Mouse (Mus musculus) embryonic facial prominence, embryonic 14.5 days (tissue): ENCODE results near the gene Flot1. TPM values are rescaled to one million over a fixed set of nuclear protein-coding genes. Genes with fewer than 3 reads are reported as not detected.

ENCODE experiments used
- ATAC-seq: fragments of 200-750 bp; cut with Nextera tagmentation; 2 replicates; pipeline ENCODE4 v1.8.0; 2017; ENCODE audit warnings: low read depth, moderate number of reproducible peaks, moderate TSS enrichment
- DNase-seq: peaks from one replicate; pipeline ENCODE4 v3.0.0-alpha.2; 2015; ENCODE audit warnings: low spot score
- H3K27ac ChIP-seq: fragments of 300-500 bp; sonication (generic); replicated peaks from 2 replicates; pipeline ENCODE4 v1.5.1; 2014; ENCODE audit warnings: low read depth, mild to moderate bottlenecking, low read length, moderate library complexity
- H3K27me3 ChIP-seq: fragments of 300-500 bp; sonication (generic); replicated peaks from 2 replicates; pipeline ENCODE4 v1.6.1; 2014; ENCODE audit warnings: low read length; ENCODE audit not compliant: control insufficient read depth, insufficient read depth
- H3K36me3 ChIP-seq: fragments of 300-500 bp; sonication (generic); 2 replicates; pipeline ENCODE4 v1.6.1; 2014; ENCODE audit warnings: low read length, mixed read lengths; ENCODE audit not compliant: control insufficient read depth, insufficient read depth
- H3K4me1 ChIP-seq: fragments of 300-500 bp; sonication (generic); 2 replicates; pipeline ENCODE4 v1.6.1; 2014; ENCODE audit warnings: antibody characterized with exemption, low read length; ENCODE audit not compliant: control insufficient read depth, insufficient read depth
- H3K4me2 ChIP-seq: fragments of 300-500 bp; sonication (generic); 2 replicates; pipeline ENCODE4 v1.6.1; 2014; ENCODE audit warnings: low read depth, mild to moderate bottlenecking, low read length, moderate library complexity, mixed read lengths
- H3K4me3 ChIP-seq: fragments of 300-500 bp; sonication (generic); 2 replicates; pipeline ENCODE4 v1.5.1; 2014; ENCODE audit warnings: low read depth, mild to moderate bottlenecking, low read length
- H3K9ac ChIP-seq: fragments of 300-500 bp; sonication (generic); 2 replicates; pipeline ENCODE4 v1.6.1; 2014; ENCODE audit warnings: low read depth, mild to moderate bottlenecking, low read length, moderate library complexity, mixed read lengths
- H3K9me3 ChIP-seq: fragments of 300-500 bp; sonication (generic); 2 replicates; pipeline ENCODE4 v1.6.1; 2016; ENCODE audit warnings: low read length; ENCODE audit not compliant: control insufficient read depth
- WGBS: fragments of 180-500 bp; shearing (Covaris S2); extraction: QIAGEN DNeasy Blood & Tissue Kit; methylation state at CpG from one replicate; pipeline ENCODE4 v1.1.7; 2014; 5-methylcytosine and 5-hydroxymethylcytosine counted together
- polyA plus RNA-seq: library from polyadenylated mRNA; unstranded; fragments of >200 nt; fragmentation: Nextera tagmentation; extraction: Ambion mirVana; gene quantifications from 2 replicates; pipeline ENCODE4 v1.2.1, GENCODE M21; 2014

Flot1 gene
- polyA plus RNA-seq, 1 experiment from 2014 or later = 49.0 TPM

DNA sequence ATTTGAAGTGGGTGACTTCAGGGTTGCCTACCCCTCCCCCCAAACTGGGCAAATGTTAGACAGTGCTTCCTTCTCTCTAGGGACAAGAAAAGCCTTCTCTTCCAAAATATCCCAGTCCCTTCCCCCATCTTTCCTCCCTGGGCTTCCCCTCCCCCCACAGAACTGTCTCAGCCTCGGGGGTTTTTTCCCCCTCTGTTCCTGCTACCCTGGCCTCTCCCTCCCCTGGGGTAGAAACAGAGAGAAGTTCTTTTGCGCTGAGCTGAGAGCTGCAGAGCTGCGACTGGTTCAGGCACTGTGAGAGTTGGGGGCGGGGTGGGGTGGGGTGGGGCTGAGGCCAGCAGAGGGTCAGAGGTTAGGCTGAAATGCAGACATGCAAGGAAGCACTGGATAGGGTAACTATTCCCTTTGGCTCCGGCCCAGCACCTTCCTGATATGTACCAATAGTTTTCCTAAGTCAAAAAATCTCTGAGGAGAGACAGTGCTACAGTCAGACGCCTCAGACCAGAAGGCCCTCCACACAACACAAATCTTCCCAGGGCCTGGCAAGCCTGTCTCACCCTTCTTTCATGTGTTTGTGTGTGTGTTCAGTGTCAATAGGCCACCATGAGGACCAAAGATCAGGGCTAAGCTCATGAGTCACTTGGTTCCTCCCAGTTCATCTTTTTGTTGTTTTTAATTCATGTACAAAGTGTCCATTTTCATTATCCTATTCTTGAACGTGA lies 46.5 kb downstream of the Flot1 start:
- Histone ChIP-seq H3K27me3 (no peaks in the 10 kb centered on the region), H3K36me3 (peaks cover 32% of the 10 kb centered on the region), H3K4me1 (peaks cover 37% of the 10 kb centered on the region), H3K9ac (peak overlapping the region; percentile 70), H3K27ac (peak overlapping the region; percentile 73), H3K4me3 (peak overlapping the region; percentile 57), H3K9me3 (peaks cover 6% of the 10 kb centered on the region; the same call in 1 of the 2 replicates), H3K4me2 (peak overlapping the region; percentile 96)
- ATAC-seq (no peak), DNase-seq (peak; percentile 63)
- WGBS = 0% methylated on average over 7 of the region's 7 CpGs

DNA sequence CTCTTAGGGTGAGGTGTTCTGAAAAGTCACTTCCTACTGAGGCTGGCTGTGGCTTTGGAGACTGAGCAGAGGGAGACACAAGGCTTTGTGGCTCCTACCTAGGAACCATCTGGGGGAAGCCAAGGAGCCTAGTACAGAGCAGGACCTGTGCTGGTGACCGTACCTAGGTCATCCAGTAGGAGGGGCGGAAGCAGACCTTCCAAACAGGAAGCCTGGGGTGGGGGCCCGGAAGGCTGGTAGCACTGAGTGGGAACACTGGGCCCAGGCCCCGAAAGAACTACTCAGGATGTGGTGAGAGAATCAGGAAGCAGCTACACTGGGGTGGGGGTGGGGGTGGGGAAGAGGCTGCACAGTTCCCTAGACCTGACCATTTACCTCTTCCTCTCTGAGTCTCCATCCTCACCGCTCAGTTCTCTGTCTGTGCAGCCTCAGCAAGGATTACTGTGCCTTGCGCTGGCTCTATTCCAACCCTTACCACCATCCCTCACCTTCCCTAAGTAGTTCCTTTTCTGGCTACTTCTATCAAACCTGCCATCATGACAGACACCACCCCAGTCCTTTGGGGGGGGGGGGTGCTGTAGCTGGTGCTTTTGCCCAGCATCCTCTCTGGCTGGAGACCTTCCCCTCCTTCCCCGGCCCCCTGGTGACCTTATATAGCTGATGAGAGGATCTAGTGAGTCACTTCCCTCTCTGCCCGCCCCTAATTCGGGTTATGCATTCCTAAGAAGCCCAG lies 47.3 kb downstream of the Flot1 start:
- Histone ChIP-seq H3K4me1 (peaks cover 30% of the 10 kb centered on the region), H3K36me3 (peaks cover 40% of the 10 kb centered on the region), H3K4me2 (peak overlapping the region; percentile 96), H3K9me3 (peaks cover 6% of the 10 kb centered on the region; the same call in 1 of the 2 replicates), H3K4me3 (peak overlapping the region; percentile 57), H3K27me3 (no peaks in the 10 kb centered on the region), H3K27ac (peak overlapping the region; percentile 73), H3K9ac (peak overlapping the region; percentile 70)
- ATAC-seq = no peak
- DNase-seq = peak; percentile 49
- 38% methylated on average over 8 of the region's 9 CpGs for WGBS

DNA sequence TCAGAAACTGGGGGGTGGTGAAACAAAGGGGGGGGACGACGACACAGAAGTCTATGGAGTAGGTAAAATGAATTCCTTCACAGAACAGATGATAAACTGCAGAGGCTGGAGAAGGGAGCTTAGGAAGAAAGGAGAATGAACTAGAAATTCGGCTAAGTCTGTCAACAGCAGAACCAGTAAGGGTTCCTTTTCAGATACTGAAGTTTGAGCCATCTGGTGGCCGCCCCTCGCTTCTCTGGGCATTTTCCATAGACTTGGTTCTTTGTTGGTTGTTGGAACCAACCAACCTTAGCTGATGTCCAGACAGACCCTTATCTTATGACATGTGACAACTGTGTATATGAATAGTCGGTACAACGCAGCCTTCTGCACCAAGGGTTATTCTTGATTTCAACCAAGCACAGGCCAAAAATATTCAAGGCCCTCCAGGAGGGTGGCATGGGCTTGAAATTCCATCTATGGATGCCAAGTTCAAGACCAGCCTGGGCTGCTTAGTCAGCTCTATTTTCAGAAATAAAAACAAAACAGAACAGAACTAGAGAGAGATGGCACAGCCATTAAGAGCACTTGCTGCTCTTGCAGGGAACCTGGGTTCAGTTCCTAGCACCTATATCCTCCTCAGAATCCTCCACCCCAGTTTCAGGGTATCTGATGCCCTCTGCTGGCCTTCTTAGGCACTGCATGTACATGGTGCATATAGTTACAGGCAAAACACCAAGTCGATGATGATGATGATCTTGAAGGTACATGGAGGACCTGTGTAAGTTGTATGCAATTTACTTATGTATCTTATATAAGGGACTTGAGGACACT lies 48.1 kb downstream of the Flot1 start:
- H3K36me3 ChIP-seq = peaks cover 47% of the 10 kb centered on the region
- WGBS = 74% methylated on average over 8 of the region's 8 CpGs
- H3K9ac ChIP-seq = 0 out of 2 replicates have a peak overlapping the region, but pooled peaks have one; percentile 70
- no peaks in the 10 kb centered on the region for H3K27me3 ChIP-seq
- peak overlapping the region; percentile 57 for H3K4me3 ChIP-seq
- peaks cover 30% of the 10 kb centered on the region for H3K4me1 ChIP-seq
- H3K9me3 ChIP-seq = peaks cover 6% of the 10 kb centered on the region; the same call in 1 of the 2 replicates
- H3K27ac ChIP-seq = peak overlapping the region; percentile 73
- H3K4me2 ChIP-seq = peak overlapping the region; percentile 96
- ATAC-seq = no peak
- DNase-seq = no peak

- Histone ChIP-seq H3K36me3 (peaks cover 48% of the 10 kb centered on the region), H3K4me2 (peak overlapping the region; percentile 6; the same call in 1 of the 2 replicates), H3K27me3 (no peaks in the 10 kb centered on the region), H3K4me1 (peaks cover 15% of the 10 kb centered on the region; the same call in 1 of the 2 replicates), H3K4me3 (no peak overlapping the region), H3K9ac (peak overlapping the region; percentile 46; the same call in 1 of the 2 replicates), H3K9me3 (peaks cover 6% of the 10 kb centered on the region; the same call in 1 of the 2 replicates), H3K27ac (0 out of 2 replicates have a peak overlapping the region, but pooled peaks have one; percentile 2)
- 29% methylated on average over 21 of the region's 21 CpGs for WGBS
- ATAC-seq (peak; percentile 58), DNase-seq (peak; percentile 83)
These were observed 50.9 kb downstream of the Flot1 start for GRCm38 (mm10) chr17:35873774-35874519.

GRCm38 (mm10) chr17:35874721-35875120 lies 51.7 kb downstream of the Flot1 start:
- DNase-seq = no peak

GRCm38 (mm10) chr17:35879245-35880057 lies 56.4 kb downstream of the Flot1 start, which contains the start of gene Dhx16:
Gene Dhx16 (plus strand): TSS chr17:35879819.
- Histone ChIP-seq H3K27me3 (no peaks in the 10 kb centered on the region), H3K9ac (peak within 1 kb of the TSS; percentile 85), H3K27ac (no peak within 1 kb of the TSS; the same call in none of the 2 replicates), H3K9me3 (no peaks in the 10 kb centered on the region), H3K36me3 (peaks cover 51% of the 10 kb centered on the region), H3K4me2 (peak within 1 kb of the TSS; percentile 78), H3K4me3 (peak within 1 kb of the TSS; percentile 95), H3K4me1 (0 out of 2 replicates have a peak, but pooled peaks cover 7% of the 10 kb centered on the region)
- peak; percentile 93 for ATAC-seq
- DNase-seq = peak; percentile 97
- 8% methylated on average over 41 of the region's 66 CpGs for WGBS

More at GRCm38 (mm10) chr17:35874721-35875120, 51.7 kb downstream of the Flot1 start:
- Histone ChIP-seq H3K27me3 (no peaks in the 10 kb centered on the region), H3K9ac (no peak overlapping the region), H3K4me2 (no peak overlapping the region), H3K9me3 (peaks cover 6% of the 10 kb centered on the region; the same call in 1 of the 2 replicates), H3K36me3 (peaks cover 48% of the 10 kb centered on the region), H3K4me3 (no peak overlapping the region), H3K27ac (no peak overlapping the region), H3K4me1 (peaks cover 9% of the 10 kb centered on the region; the same call in 1 of the 2 replicates)
- WGBS = 81% methylated on average over 5 of the region's 6 CpGs
- ATAC-seq = no peak
